Mouse (Mus musculus): ENCODE results near the gene Spata5. TPM values are rescaled to one million over a fixed set of nuclear protein-coding genes. Genes with fewer than 3 reads are reported as not detected.
"Not testable (repeated sequence)": the region's sequence is repeated elsewhere in the genome, so short reads cannot be mapped to it uniquely, and the experiment has no call there.

The Spata5 gene
- polyA plus RNA-seq, 1 experiment: 2.2 TPM

- 18% methylated on average over 1 of the region's 1 CpGs for WGBS
- DNase-seq (ENCODE audit: low read depth, low spot score): no peak
Observed at GRCm38 (mm10) chr3:37500939-37501338, 81.2 kb downstream of the Spata5 start.

- no peak for DNase-seq (ENCODE audit: low read depth, low spot score)
- 76% methylated on average over 2 of the region's 2 CpGs for WGBS
Observed at GRCm38 (mm10) chr3:37502552-37502951, 82.9 kb downstream of the Spata5 start.

DNA sequence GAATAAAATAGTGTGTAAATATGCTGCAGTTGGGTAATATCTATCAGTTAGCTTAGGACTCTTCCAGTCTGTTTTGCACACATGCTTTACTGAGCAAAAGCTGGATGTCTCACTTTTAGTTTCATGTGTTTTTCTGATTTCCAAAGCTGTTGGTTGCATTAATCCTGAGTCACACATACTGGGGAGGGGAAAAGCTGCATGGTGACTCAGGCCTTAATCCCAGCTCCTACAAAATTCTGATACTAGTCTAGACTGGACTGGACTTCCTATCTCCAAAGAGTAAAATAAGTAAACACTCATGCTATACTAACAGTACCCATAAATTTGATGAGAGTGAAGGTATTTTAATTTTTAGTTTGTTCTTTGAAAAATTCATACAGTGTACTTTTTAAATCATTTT lies 84.2 kb downstream of the Spata5 start:
- no peak for DNase-seq (ENCODE audit: low read depth, low spot score)

DNA sequence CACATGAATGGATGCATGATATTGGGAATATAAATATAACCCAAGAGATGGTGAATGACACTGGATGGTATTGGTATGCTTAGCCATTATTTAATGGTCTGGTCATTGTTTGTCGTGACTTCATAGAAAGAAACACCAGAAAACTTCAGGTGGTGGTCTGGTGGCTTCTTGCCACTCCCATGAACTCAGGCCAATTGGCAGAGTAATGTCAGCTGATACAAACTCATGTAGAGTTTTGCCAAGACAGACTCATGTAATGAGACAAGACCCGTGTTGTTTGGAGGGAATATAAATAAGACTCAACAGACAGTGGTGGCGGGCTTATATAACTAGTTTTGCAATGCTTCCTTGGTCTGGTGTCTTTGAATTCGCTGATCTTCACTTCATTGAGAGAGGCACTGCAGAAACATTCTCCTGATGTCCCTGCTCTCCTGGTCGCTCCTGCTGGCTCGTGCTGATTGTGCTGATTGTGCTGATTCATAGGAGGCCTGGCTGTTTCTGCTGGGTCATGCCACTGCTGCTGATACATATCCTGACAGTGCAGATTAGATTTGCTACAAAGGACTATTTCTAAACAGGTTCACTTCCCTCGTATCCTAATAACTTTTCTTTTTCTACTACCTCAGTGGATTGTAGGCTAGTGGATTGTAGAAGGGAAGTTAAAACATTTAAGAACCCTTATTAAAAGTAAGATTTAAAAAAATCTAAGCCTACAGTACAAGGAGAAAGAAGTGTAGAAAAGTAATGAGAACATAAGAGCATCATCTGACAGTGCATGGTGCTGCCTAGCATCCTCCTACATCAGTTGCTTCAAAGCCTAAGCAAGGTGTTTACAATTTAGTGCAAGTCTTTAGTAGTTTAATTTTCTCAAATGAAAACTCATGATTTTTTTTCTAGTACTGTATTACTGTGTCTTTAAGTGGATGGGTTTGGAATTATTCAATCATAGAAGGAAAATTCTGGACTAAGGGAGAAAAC lies 90.6 kb downstream of the Spata5 start:
- no peak for DNase-seq (ENCODE audit: low read depth, low spot score)
- 74% methylated on average over 7 of the region's 7 CpGs for WGBS

DNA sequence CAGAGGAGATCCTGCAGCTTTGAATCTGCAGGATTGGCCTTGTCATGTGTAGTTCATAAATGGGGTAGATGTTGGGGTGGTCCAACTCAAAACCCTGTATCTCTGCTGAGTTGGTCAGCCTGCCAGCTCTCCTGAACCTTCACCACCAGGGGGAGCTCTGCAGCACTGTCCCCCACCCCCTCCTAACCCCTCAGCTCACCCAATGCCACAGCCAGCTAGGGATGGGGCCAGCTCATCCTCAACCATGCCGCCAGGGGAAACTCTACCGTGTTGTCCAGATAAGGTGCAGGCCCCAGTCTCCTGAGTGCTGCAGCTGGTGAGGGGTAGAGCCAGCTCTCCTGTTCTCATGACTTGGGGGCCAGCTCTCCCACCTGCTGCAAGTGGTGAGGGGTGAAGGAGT lies 95.8 kb downstream of the Spata5 start:
- DNase-seq (ENCODE audit: low read depth, low spot score): no peak
- 40% methylated on average over 2 of the region's 2 CpGs for WGBS

DNA sequence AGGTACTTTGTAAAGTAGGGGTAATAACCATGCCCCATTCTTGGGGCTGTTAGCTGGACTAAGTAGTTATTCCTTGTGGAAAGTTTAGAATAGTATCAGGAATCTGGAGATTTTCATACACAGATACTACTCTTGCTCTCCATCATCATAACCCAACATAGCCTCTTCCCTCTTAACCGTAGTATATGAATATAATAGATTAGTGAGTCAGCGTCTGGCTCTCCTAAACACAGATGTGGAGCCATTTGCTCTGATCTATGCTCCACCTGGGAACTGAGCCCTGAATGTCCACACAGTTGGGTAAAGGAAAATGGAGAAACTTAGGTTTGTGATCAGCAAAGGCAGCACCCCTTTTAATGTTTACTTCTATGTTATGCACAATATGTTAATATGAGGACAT lies 96.7 kb downstream of the Spata5 start:
- WGBS: 97% methylated on average over 2 of the region's 2 CpGs

GRCm38 (mm10) chr3:37518611-37519010 lies 98.9 kb downstream of the Spata5 start:
- DNase-seq (ENCODE audit: low read depth, low spot score): no peak

More for the DNA sequence above, 96.7 kb downstream of the Spata5 start:
- no peak for DNase-seq (ENCODE audit: low read depth, low spot score)

DNA sequence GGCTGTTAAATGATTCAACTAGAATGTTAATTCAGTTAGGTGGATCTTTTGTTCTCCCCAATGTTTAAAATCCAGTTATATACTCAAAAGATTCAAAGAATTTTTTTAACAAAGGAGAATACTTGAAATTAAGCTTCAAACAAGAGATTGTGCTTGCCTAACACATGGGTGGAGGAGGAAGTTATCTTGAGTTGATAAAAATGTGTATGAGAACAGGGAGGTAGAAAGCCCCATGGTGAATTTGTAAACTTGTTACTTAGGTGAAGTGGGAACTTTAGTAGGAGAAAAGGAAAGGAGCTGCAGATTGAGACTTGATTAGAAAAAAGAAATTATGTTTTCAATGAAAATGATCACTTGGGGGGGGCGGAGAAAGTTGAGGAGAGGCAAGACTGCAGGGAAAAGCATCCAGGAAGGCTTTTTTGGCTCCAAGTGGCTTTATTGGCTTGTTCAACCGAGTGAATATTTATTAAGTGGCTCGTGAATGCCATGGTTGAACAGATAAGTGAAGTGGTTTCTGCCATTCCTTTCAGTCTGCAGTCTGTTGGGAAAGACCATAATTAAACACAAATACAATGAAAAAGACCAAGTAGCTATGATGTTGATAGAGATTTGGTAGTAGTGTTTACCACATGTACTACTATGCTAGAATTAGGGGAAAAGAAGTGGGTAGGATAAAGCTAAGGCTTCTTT lies 100.8 kb downstream of the Spata5 start:
- WGBS: 72% methylated on average over 3 of the region's 3 CpGs
- DNase-seq (ENCODE audit: low read depth, low spot score): no peak

DNA sequence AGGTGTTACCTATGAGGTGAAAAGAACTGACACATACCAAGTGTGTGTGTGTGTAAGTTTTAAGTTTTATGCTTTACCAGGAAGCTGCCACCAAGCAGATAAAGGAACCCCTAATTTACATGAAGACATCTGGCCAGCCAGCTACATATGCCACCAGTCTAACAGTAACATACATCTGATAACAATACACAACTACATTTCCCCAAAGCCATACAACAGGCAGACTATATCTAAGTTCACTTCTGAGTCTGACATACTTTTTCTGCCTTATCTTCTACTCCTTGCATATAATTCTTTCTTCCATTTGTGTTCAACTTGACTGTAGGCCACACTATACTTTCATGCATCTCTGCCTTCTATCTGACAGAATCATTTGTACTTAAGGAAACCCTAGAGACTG lies 112.4 kb downstream of the Spata5 start:
- DNase-seq (ENCODE audit: low read depth, low spot score): no peak

GRCm38 (mm10) chr3:37540701-37541100 lies 121.0 kb downstream of the Spata5 start:
- 97% methylated on average over 2 of the region's 2 CpGs for WGBS
- not testable (repeated sequence) for DNase-seq (ENCODE audit: low read depth, low spot score)

- DNase-seq (ENCODE audit: low read depth, low spot score): no peak
- 93% methylated on average over 4 of the region's 4 CpGs for WGBS
Observed at GRCm38 (mm10) chr3:37546351-37546750, 126.7 kb downstream of the Spata5 start.

GRCm38 (mm10) chr3:37550190-37550589 lies 130.5 kb downstream of the Spata5 start:
- WGBS: 93% methylated on average over 3 of the region's 3 CpGs
- no peak for DNase-seq (ENCODE audit: low read depth, low spot score)

DNA sequence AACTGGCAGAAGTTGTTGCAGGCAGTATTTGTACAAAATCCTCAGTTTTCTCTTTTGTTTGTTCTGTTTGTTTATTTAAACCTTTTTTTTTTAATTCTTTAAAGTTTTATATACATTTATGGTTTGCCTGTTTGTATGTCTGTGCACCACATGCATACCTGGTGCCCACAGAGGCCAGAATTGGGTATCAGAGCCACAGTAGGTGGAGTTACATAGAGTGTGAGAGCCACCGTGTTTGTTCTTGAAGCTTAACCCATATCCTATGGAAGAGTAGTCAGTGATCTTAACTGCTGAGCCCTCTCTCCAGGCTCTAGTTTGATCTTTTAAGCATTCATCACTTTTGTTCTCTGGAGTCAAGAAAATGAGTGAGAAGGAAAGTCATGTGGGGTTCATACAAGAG lies 130.9 kb downstream of the Spata5 start:
- WGBS: 31% methylated on average over 1 of the region's 1 CpGs
- no peak for DNase-seq (ENCODE audit: low read depth, low spot score)

GRCm38 (mm10) chr3:37551486-37551885 lies 131.8 kb downstream of the Spata5 start:
- 89% methylated on average over 1 of the region's 1 CpGs for WGBS
- no peak for DNase-seq (ENCODE audit: low read depth, low spot score)

GRCm38 (mm10) chr3:37552244-37552643 lies 132.5 kb downstream of the Spata5 start:
- DNase-seq (ENCODE audit: low read depth, low spot score): no peak
- 86% methylated on average over 3 of the region's 3 CpGs for WGBS

DNA sequence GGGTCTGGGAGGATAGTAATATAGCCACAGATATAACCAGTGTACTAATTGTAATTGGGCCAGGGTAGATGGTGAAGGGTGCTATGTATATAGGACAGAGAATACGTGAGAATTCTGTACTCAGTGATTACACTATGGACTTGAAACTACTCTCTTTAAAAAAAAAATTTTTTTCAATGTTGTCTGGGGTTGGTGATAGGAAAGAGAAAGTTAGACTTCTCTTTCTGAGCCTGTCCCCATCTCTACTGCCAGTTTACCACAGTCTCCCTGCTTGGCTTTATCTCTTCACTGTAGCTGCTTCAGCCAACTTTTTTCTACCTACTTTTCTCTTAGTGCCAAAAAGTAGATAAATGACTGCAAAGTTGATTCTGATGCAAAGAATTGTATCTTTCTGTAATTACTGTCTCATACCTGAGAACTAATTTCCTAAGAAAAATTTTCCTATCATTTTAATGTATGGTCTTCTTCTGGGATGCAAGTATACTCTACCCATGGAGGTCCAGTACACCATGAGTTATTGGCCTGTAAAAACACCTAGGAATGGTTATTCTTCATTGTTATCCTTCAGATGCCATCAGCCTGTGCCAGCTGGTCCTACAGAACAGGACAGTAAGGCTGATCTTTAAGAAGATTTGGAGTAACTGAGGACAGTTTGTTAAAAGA lies 133.8 kb downstream of the Spata5 start:
- 90% methylated on average over 1 of the region's 1 CpGs for WGBS
- DNase-seq (ENCODE audit: low read depth, low spot score): no peak

- 34% methylated on average over 7 of the region's 7 CpGs for WGBS
- no peak for DNase-seq (ENCODE audit: low read depth, low spot score)
Observed at GRCm38 (mm10) chr3:37556412-37557113, 136.9 kb downstream of the Spata5 start.

- no peak for DNase-seq (ENCODE audit: low read depth, low spot score)
- WGBS: 57% methylated on average over 4 of the region's 4 CpGs
Observed at GRCm38 (mm10) chr3:37557741-37558479, 138.2 kb downstream of the Spata5 start.

DNA sequence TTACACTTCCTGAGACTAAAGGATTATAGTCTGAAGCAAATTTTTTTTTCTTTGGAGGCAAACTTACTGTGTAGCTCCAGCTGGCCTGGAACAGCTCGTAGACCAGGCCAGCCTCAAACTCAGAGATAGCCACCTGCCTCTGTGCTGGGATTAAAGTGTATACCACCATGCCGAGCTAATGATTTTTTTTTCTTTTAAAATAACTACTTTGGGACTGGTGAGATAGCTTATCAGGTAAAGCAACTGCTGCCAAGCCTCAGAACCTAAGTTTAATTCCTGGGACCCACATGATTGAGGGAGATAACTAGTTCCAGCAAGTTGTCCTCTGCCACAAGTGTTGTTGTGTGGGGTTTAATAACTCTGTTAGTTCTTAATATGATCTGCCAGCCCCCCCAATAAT lies 139.6 kb downstream of the Spata5 start:
- 88% methylated on average over 2 of the region's 2 CpGs for WGBS
- DNase-seq (ENCODE audit: low read depth, low spot score): no peak

Data from large intestine, adult 2 months (tissue).